Mouse (Mus musculus): ENCODE measurements around the gene Rpl18a.
A peak's percentile ranks its signal among the peaks of the same experiment; 100 is the strongest.

DNA sequence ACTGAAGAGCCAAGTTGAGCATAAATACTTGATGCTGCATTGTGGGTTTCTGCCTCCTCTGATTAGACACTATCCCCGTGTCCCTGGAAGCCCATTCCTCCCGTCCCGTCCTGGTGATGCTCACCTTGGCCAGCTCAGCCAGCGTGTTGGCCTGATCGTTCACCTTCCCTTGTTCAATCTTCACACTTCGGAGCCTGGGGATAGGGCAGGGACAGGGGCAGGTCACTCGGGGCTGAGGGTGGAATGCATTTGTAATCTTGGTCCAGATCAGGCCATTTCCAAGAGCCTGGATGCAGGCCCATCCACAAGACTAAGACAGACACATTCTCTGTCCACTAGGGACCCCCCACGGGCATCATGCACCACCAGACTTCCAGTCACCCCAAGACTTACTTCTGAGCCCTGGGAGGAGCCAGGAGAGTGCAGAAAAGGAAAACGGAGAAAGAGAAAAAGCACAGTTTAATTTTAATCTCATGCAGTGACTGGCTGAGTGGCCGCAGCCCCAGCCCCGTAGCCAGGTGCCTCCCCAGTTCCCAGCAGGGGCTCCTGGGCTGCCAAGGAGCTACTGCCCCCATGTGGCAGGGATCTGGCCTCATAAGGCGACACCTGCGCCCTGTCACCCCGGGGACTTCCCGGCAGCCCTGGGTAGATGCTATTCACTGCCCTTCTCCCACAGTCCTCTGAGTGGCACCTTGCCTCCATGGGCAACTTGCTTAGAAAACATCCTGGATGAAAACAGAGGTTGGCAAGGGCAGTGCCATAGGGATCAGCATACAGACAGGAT is 50.6 kb downstream of the Rpl18a start:
- TF ChIP-seq POLR2A (IDR thresholded peaks at IDR 0.05; ENCODE audit: insufficient read depth, low read length) (no peak), CTCF (IDR thresholded peaks at IDR 0.05; ENCODE audit: low read depth, low read length) (peak; percentile 49), EP300 (IDR thresholded peaks at IDR 0.05; ENCODE audit: insufficient read depth, low read depth, low read length) (no peak)
